Mouse (Mus musculus) left cerebral cortex, postnatal 36 days (tissue): ENCODE results near the gene Gse1. TPM values are rescaled to one million over a fixed set of nuclear protein-coding genes. Genes with fewer than 3 reads are reported as not detected.

Experiments
- DNase-seq, 2 experiments: peaks; one replicate each; pipeline ENCODE4 v3.0.0; 2021 to 2022; ENCODE audit warnings: low spot score in 2 of 2, mixed read lengths in 1 of 2
- intact Hi-C: fragments of 180-260 bp; cut with DNase I; formaldehyde crosslinking; loops from one replicate; pipeline ENCODE4 v1.15.1; 2025
- total RNA-seq, 2 experiments: library from RNA; stranded (reverse); gene quantifications; 2 replicates each; pipeline ENCODE4 v1.2.3; 2021

Gene Gse1
- total RNA-seq, 2 experiments from 2014 or later, result 64.1 to 87.6 TPM

DNA sequence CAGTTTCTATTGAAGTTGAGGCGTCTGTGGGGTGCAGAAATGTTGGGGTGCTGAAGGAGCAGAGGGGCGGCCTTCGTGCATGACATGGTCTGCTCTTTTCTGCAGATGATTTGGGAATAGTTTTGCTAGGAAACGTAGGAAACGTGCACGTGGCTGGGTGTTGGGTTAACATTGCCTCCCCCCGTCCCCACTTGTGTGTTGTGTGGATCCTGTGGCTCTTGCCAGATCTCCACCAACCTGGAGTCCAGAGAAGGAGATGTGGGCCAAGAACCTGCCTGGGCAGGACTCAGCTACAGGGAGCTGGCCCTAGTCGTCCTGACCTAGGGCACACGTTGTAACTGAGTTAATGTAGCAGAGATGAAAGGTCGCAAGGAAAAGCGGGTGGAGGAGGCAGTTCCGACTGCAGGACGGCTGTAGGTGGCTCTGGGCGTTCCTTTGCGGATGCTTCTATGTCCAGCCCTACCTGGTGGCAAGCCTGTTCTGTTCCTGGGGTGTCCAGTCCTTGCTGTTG lies 261.6 kb downstream of the Gse1 start:
- DNase-seq, result no peak
- intact Hi-C loops, result loop anchor here (2.0 to 5.0 kb wide), 3 partner anchors 47 to 73 kb away; no protein-coding TSS in a partner anchor

DNA sequence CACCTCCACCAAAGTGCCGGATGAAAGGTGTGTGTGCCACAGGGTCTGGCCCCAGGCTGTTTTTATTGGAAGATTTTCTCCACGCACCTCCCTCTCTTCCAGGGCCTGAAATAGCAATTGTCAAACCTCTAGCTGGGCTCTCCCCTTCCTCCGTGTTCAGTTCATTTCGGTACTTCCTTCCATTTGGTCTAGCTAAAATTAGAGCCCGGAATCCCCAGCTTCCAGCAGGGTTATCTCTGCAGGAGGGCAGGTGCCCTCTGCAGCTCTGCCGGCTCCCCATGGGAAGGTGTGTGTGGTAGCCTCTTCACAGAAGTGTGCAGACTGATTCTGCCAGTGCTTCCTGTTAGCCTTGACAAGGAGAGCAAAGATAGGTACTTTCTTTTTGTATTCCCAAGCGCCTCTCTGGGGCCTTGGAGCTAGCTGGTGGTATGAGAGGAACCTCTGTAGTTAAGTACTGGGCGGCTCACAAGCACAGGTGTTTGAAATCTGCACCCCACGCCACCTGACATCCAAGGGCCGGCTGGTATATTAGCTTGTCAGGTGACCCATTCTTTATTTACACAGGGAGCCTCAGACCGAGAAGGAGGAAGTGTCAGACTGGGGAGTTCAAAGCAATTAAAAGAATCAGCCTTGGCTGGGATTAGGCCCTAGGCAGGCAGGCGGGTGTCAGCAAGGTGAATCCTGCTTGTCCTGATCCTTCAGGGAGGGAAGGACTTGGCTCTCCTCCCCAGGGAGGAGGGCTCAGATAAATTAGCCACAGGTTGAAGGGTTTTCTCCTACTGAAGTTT lies 262.3 kb downstream of the Gse1 start:
- DNase-seq, result no peak
- intact Hi-C loops, result no loop called here

DNA sequence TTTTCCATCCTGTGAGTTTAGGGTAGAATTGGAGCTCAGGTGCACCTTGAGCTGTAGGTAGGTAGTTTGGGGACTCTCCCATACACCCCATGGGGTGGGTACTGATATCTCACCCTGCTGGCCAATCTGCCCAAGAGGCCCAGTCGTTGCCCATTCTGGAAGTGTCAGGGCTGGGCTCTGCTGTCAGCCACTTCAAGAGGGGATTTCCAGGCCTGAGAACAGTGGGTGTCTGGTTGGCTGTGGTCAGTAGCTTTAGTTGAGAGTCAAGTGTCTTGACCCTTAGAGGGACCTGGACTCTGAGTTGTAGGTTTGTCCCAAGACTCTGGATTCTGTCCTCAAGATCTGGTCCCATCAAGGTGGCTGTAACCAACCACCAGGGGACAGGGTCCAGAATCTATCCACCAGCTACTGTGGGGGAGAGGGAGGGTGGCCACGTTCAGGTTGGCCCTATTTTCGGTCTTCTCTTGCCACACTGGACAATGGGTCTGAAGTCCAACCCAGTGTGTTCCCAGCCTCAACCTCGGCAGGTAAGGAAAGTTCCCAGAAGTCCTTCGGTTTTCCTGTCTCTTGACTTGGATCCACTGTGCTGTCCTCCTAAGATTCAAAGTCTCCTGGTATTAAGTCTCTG lies 263.0 kb downstream of the Gse1 start:
- intact Hi-C loops, result no loop called here
- no peak for DNase-seq

DNA sequence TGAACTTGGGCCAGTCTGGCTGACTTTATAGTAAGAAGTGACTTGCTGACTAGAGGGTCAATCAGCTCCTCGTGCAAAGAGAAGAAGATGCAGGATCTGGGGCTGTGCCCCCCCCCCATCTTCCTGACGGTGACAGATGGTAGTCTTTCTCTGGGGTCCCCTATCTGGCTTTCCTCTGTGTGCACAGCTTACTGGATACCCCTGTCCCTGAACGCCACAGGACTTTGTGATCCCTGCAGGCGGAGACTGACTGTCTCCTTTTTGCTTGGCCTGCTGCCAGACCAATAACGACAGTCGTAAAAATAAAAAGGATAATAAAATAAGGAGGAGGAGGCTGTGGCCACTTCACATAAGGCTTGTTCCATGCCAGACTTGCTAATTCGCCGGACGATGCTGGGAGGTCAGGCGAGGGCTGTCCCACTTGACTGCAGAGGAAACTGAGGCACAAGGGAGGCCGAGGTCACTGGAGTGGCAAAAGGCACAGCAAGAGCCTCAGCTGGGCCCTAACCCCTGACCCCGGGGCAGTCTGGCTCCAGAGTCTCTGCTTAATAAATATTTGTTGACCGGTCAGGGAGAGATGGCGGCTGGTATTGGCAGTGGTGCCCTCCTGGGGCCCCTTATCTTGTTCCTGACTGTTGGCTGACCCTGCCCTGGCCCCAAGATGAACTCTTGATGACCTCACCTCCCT lies 264.1 kb downstream of the Gse1 start:
- no peak for DNase-seq
- intact Hi-C loops, result no loop called here

DNA sequence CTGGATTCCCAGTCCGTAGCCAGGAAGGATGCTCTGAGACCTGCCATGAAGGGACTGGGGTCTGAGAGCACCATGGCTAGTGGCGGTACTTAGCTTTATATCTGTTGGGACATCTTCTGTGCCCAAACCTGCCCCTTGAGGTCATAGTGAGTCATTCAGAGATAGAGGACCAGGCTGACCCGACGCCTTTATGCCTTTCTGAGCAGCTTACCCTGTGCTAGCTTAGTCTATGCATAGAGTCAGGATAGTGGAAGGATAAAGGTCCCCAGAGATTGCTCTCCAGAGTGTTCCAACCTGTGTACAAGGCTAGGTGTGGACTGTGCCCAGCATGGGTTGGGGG lies 264.6 kb downstream of the Gse1 start:
- DNase-seq, result no peak
- intact Hi-C loops, result no loop called here

DNA sequence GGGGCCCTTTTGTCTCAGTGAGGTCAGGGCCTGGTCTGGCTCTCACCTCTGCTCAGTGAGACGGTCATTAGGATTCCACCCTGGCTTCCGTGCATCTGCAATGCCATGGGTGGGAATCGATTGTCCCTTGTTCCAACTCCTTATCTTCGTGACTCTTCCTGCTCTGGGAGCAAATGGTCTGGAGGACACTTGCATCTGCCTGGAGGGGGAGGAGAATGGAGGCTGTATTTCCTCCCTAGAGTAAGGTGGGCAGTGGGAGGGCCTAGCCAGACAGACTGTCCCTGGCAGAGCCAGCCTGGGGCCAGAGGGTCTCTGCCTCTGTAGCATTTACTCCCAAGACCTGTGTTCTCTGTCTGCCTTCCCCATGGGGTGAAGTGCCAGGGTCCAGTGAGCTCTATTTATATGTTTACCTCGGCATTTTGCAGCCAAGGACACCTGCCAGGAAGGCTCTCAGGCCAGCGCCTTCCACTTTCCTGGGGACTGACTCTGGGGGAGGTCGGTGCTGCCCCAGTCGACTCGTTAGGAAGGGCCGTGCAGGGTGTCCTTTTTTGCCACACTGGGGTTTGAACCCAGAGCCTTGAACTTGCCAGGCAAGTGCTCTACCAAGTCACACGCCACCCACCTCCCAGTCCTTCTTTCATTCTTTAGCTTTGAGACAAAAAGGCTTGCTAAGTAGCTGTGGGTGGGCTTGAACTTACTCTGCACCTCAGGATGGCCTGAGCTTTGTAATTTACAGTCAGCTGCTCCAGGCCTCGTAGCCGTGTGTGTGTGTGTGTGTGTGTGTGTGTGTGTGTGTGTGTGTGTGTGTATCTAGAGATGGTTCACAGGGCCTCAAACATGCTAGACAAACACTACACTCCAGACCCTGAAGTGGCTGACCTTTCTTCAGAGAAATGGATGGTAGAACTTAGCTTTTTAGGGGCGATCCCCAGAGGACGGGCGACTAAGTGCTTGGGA lies 265.5 kb downstream of the Gse1 start:
- intact Hi-C loops, result no loop called here

DNA sequence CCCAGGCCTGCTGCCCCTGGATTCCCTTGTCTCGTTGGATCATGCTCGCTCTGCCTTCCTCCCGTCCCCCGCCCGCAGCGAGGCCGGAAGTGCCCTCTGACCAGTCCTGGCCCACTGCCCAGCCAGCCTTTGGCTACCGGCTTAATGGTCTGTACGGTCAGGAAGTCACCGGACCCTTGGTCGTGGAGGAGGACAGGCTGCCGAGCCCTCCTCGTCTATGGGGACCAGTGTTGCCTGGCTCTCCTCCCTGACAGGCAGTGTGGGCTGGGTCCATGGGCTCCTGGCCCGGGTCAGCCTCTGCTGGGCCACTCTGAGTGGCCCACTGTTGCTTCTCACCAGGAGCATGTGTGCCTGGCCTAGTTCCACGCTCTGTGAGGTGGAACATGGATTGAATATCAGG lies 266.6 kb downstream of the Gse1 start:
- peak in 1 of 2 experiments; percentile 48 for DNase-seq
- intact Hi-C loops, result no loop called here

More for the DNA sequence above, 265.5 kb downstream of the Gse1 start:
- DNase-seq, result no peak

DNA sequence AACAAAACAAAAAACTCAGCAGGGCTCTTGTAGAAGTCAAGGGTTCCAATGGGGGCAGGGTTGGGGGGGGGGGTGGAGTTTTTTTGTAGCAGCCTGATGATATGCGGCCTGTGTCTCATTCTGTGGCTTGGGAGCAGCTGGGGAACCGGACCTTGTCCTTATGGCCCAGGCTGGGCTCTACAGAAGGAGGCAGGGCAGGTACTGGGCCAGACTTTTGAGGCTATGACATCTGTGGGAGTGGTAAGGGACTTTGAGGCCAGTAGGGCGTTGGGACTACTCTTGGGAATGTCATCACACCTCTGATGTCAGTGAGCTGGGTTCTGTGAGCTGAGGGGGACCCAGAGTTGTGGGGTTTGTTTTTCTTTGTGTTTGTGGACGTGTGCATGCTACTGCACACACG lies 267.2 kb downstream of the Gse1 start:
- intact Hi-C loops, result no loop called here
- no peak for DNase-seq

DNA sequence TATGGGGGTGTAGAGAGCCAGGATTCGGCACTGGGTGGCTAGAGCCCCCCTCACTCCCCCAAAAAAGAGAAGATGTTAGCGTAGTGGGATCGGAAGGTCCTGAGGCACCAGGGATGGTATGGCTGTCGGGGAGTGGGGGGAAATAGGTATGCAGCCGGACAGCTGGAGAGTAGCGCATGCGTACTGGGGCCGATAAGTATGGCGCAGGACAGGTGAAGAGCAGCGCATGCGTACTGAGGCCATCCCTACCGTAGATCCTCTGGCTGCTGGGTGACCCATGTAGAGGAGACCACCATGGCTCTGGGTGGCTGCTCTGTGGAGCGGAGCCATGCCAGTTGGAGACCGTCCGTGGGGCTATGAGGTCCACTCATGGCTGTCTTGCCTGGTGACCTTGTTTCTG lies 268.2 kb downstream of the Gse1 start:
- DNase-seq, result no peak
- intact Hi-C loops, result no loop called here

DNA sequence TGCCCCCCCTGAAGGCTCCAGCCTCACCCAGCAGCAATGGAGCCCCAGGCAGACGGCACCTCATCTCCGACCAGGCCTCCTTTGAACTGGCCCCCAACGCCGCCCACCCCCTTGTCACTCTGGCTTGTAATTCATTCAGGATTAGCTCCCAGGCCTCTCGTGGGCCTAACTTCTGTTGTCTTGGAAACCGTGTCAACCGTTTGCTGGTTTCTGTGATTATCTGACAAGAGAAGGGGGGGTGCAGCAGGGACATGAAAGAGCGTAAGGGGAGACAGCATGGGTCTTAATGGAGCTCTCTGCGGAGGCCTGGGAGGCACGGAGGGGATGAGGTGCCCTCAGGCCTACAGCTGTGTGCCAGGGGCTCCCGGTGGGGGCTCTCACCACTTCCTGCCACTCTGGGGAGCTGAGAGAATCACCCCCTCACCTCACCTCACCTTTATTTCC lies 269.3 kb downstream of the Gse1 start:
- DNase-seq, result no peak
- intact Hi-C loops, result no loop called here

DNA sequence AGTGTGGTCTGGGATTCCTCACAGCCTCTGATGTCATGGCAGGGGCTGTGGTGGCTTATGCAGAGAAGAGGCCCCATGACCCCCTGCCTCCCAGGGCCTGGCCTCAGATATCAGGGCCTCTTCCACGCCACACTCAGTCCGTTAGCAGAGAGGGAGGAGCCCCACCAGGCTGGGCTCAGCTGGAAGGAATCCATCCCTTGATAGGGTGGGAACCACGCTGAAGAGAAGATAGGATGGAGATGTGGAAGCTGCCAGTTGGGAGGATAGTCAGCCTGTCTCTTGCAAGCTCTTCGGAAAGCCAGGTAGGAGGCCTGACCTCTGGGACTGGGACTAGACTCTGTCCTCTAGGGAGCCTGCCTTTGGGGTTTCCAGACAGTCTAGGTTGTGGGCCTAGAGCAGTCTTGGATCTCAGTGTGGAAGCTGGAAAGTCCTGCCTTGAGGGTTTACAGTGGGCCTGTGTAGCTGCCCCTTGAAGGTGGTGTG lies 270.1 kb downstream of the Gse1 start:
- intact Hi-C loops, result no loop called here
- DNase-seq, result no peak

DNA sequence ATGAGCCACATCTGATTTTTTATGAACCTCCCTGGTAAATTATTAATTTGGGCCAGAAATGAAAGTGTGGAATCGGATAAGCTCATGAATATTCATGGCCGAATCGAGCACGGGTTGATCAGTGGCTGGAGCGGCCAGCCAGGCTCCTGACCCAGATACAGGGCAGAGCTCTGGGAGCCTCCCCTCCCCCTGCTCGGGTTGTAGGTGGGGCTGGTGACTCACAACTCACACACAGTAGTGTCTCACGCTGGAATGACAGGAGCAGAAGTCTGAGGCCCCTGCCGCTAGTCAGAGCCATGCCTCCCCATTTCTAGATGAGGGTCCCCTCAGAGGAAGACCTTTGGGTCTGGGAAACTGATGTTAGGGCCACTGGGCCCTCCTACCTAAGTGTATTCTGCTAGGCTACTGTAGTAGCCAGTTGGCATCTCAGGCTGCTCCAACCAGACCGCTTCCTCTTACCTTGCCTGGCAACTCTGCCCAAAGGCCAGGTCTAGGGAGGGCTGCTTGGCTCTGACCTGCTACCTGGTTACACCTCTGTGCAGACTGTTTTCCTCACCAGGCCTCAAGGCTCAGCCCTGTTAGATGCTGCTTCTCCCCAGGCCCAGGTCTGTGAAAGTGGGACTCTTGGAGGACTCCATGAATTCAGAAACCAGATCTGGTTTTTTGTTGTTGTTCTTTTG lies 270.8 kb downstream of the Gse1 start:
- intact Hi-C loops, result no loop called here
- no peak for DNase-seq

DNA sequence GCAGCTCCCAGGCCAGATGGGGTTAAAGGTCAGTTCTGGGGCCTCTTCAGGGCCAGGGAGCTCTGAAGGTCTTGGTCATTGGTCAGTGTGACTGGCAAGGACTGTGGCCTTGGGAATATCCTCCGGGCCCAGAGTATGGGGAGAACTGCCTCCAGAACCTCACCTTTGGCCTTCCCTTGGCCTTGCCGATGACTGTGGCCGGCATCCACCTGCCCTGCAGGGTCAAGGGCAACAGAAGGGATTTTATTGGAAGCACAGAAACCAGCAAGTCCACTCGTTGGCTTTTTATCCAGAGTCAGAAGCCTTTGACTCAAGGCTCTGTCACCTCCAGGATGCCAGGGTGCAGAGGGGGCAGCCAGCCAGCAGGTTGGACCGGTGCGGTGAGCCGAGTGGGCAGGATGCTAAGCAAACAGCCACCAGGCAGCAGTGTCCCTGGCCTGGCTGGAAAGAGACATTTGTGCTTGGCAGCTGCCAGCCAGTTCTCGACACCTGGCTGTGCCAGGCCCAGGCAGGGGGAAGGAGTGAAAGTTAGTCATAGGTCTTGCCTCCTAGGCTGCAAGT lies 272.5 kb downstream of the Gse1 start:
- intact Hi-C loops, result no loop called here
- no peak for DNase-seq

DNA sequence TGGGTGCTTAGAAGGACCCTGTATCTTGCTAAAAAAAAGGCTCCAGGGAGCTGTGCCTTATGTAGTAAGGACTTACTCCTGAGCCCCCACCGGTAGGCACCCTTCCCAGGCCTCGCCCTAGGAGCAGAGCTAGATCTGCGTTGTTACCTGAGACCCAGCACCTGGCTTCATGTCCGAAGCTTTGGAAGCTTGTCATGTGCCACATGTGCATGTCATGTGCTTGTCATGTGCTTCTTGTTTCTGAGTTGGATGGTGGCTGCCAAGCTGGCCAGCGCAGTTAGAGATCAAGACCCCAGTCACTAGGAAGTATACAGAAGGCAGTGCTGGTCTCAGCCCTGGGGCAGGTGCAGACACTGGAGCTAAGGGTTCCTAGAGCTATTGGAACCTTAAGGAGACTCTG lies 273.2 kb downstream of the Gse1 start:
- no peak for DNase-seq
- intact Hi-C loops, result no loop called here

DNA sequence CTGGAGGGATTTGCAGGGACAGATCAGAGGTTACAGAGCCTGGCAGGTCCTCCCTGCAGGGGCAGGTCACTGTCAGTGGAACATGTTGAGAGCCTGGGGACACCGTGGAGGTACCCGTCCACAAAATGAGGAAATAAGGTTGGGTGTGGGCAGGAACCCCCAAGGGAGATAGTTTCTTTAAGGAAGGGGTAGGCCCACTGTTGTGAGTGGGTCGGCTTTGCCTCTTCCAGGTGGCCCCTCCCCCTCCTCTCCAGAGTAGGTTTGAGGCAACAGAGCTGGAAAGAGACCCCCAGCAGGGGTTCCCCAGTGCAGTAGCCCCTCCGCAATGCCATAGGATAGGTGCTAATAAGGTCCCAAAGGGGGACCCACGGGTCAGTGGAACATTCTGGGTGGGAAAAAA lies 274.2 kb downstream of the Gse1 start:
- intact Hi-C loops, result no loop called here
- DNase-seq, result no peak

DNA sequence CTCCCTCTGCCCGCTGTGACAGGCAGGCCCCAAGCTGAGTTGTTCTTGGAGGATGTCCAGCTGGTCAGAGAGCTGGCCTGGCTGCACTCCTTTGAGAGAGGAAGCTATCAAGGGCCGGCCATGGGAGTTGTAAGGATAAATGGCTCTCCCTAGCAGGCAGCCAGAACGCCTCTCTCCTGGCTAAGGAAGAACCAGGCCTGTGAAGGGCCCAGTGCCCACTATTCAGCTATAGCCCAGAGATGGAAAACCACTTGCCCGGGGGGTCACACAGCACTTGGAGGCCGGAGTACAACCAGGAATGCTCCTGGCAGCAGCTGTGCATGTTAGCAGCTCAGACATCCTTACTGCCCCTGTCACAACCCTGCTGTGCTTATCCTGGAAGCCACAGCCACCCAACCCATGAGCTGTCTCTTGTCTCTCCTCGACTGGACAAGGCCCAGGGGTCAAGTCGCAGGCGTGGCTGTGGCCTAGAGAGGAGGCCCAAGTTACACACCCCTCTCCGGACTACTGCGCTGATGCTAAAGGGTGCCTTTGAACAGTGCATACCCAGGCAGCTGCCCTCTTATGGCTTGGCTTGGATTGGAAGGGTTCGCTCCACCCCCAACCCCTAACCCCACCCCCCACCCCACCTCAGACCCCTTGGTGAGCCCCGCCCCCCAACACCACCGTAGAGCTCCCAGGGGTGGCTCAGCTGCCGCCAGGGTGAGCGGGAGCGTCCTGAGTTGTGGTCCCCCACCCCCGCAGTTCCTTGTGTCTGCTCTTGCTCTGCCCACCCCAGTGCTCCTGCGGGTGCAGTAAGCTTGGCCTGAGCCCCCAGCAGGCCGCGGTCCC lies 276.2 kb downstream of the Gse1 start:
- intact Hi-C loops, result no loop called here
- DNase-seq, result peak in 1 of 2 experiments; percentile 36

DNA sequence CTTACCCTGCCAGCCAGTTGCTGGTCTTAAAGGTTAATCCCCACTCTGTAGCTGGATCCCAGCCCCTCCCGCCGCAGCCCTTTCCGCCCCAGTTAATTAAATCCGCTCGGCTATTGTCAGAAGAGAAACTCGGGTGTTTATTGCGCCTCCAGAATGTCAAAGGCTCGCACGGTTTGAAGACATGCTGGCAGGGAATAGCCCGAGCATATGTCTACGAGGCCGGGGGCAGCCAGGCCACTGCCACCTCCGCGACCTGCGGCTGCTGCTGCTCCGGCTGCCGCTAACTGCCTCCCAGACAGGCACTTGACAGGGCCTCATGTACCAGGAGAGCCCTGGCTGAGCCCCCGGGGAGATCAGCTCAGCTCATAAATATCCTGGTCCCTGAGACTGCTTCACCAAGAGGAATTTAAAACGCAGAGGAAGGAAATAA lies 276.8 kb downstream of the Gse1 start:
- DNase-seq, result no peak
- intact Hi-C loops, result no loop called here
